Comparison of ENCODE assay signal across 21 mouse cellular contexts in the genomic region with DNA sequence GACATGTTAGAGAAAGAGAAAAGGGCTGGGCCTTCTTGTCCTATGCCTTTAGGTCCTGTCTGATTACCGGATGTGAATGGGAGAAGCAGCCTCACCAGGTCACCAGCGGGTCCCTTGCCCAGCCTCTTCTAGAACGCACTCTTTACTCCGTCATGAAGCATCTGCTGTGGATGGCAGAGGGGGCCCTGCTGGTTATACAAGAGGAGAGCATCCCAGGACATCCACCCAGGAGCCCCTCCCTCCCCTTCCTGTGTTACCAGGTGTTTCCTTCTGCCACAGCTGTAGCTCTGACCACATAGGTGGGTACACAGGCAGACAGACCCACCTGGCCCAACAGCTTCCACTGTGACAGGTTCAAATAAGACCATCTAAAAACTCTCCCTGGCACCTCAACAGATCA. TPM values are rescaled to one million over a fixed set of nuclear protein-coding genes. Genes with fewer than 3 reads are reported as not detected.
A peak's percentile ranks its signal among the peaks of the same experiment; 100 is the strongest.
DNase-seq lines count a peak whose midpoint lies in the region; ATAC-seq and TF ChIP-seq lines count a peak whose summit lies in the region.
"Had no signal": no experiment of that assay in that cellular context is flagged by ENCODE, and none has a peak within 500 bp of the region (broad histone marks: within the 10 kb centered on the region; RNA-seq: fewer than 3 reads in every experiment).

No protein-coding gene starts in this region.

- no peak for DNase-seq in left cerebral cortex, adult 2 months (ENCODE audit: extremely low spot score in 1 of 2, low spot score in 2 of 2)
- no peak for DNase-seq in left cerebral cortex, adult 8-10 months (ENCODE audit: low spot score in 2 of 2)
- peak; percentile 92 for DNase-seq in thymus, postnatal 0 days (ENCODE audit: low spot score)
- DNase-seq in kidney, postnatal 4 days: no peak
- DNase-seq in ovary, postnatal 10 days (ENCODE audit: low spot score): no peak
- no peak for DNase-seq in embryo, embryonic 10.5 days (ENCODE audit: low spot score)
- DNase-seq: adrenal gland, postnatal 10 days; gastrocnemius, postnatal 14 days; lung, adult 2 months had no signal

- TF ChIP-seq CTCF in left cerebral cortex, adult 2 months (IDR thresholded peaks at IDR 0.05): no peak

- H3K4me3 ChIP-seq in left cerebral cortex, adult 2 months: no peak overlapping the region
- H3K4me3 ChIP-seq: forebrain, embryonic 10.5 days; limb, embryonic 10.5 days; midbrain, embryonic 15.5 days; myocyte; neural tube, embryonic 15.5 days had no signal

- ATAC-seq in megakaryocyte progenitor cell, adult 5-6 weeks (replicated peaks; ENCODE audit: poor library complexity): peak; percentile 16
- ATAC-seq: activated CD4-positive, CD25-positive, alpha-beta regulatory T cell, adult 4 months; hindbrain, embryonic 16.5 days; intestine, embryonic 16.5 days; midbrain, embryonic 15.5 days; Patski had no signal

- intact Hi-C loops in left cerebral cortex, adult 2 months (cut with DNase I): no loop called here

- H3K27ac ChIP-seq in left cerebral cortex, adult 2 months: peak overlapping the region; percentile 62; the same call in 1 of the 2 replicates
- H3K27ac ChIP-seq: forebrain, embryonic 10.5 days; kidney, postnatal 0 days; limb, embryonic 10.5 days; midbrain, embryonic 15.5 days; neural tube, embryonic 15.5 days had no signal

RNA-seq across cellular contexts. Expression of gene Arpp21, which starts 18.6 kb away (rescaled TPM):
- total RNA-seq in left cerebral cortex, adult 2 months (2021): 100 to 1,000 TPM; 762 to 763 TPM
- 100 to 1,000 TPM; 639 to 745 (median 708) TPM for total RNA-seq in left cerebral cortex, adult 8-10 months (2022)
- 0.10 and 0.79 TPM in 2 replicates for total RNA-seq in megakaryocyte progenitor cell, adult 5-6 weeks (2015)
- total RNA-seq in megakaryocyte progenitor cell, adult 5-6 weeks (2017): 0.46 and 1.4 TPM in 2 replicates
- 391 and 434 TPM in 2 replicates for polyA plus RNA-seq in thymus, postnatal 0 days (2015; fragmentation: Nextera tagmentation; extraction: Ambion mirVana)
- polyA plus RNA-seq: liver, adult 2 months; Patski had no signal

Comparison
In these comparisons a context has a peak if more than half of its experiments do, and no peak if none do; other contexts are left out.
1. RNA of gene Arpp21, which starts 18.6 kb away (total RNA-seq): 762 to 763 TPM in left cerebral cortex, adult 2 months and 639 to 745 TPM in left cerebral cortex, adult 8-10 months; 0.10 to 1.4 TPM in megakaryocyte progenitor cell, adult 5-6 weeks; every median in the first group is over 100 times any median in the second.